Mouse (Mus musculus): Measurements from ENCODE around the gene Rnf135. TPM values are rescaled to one million over a fixed set of nuclear protein-coding genes. Genes with fewer than 3 reads are reported as not detected.

Gene Rnf135
- polyA plus RNA-seq, 1 experiment from 2014 or later: 7.5 TPM

- Histone ChIP-seq H3K27me3 (peaks cover 27% of the 10 kb centered on the region), H3K36me3 (no peaks in the 10 kb centered on the region), H3K9me3 (no peaks in the 10 kb centered on the region), H3K4me3 (no peak overlapping the region), H3K27ac (no peak overlapping the region), H3K4me2 (replicated peaks) (no peak overlapping the region), H3K9ac (no peak overlapping the region), H3K4me1 (0 out of 2 replicates have a peak, but pooled peaks cover 7% of the 10 kb centered on the region)
- ATAC-seq (ENCODE audit: insufficient number of reproducible peaks, insufficient read depth, low FRiP score, low TSS enrichment): no peak
- WGBS: 82% methylated on average over 8 of the region's 8 CpGs
Measured at GRCm38 (mm10) chr11:80149412-80150023, 34.1 kb upstream of the Rnf135 start.

GRCm38 (mm10) chr11:80150566-80150965 is 33.1 kb upstream of the Rnf135 start:
- Histone ChIP-seq H3K27me3 (peaks cover 37% of the 10 kb centered on the region), H3K4me1 (0 out of 2 replicates have a peak, but pooled peaks cover 7% of the 10 kb centered on the region), H3K9ac (no peak overlapping the region), H3K4me3 (no peak overlapping the region), H3K36me3 (no peaks in the 10 kb centered on the region), H3K27ac (no peak overlapping the region), H3K4me2 (replicated peaks) (no peak overlapping the region), H3K9me3 (no peaks in the 10 kb centered on the region)
- ATAC-seq (ENCODE audit: insufficient number of reproducible peaks, insufficient read depth, low FRiP score, low TSS enrichment): no peak
- 76% methylated on average over 5 of the region's 5 CpGs for WGBS

- ATAC-seq (ENCODE audit: insufficient number of reproducible peaks, insufficient read depth, low FRiP score, low TSS enrichment): no peak
- H3K4me2 ChIP-seq (replicated peaks): no peak overlapping the region
- 53% methylated on average over 2 of the region's 2 CpGs for WGBS
- H3K27ac ChIP-seq: no peak overlapping the region
- peaks cover 45% of the 10 kb centered on the region for H3K27me3 ChIP-seq
- no peaks in the 10 kb centered on the region for H3K9me3 ChIP-seq
- 0 out of 2 replicates have a peak, but pooled peaks cover 7% of the 10 kb centered on the region for H3K4me1 ChIP-seq
- H3K4me3 ChIP-seq: no peak overlapping the region
- no peaks in the 10 kb centered on the region for H3K36me3 ChIP-seq
- H3K9ac ChIP-seq: no peak overlapping the region
Measured at GRCm38 (mm10) chr11:80151541-80151940, 32.1 kb upstream of the Rnf135 start.

DNA sequence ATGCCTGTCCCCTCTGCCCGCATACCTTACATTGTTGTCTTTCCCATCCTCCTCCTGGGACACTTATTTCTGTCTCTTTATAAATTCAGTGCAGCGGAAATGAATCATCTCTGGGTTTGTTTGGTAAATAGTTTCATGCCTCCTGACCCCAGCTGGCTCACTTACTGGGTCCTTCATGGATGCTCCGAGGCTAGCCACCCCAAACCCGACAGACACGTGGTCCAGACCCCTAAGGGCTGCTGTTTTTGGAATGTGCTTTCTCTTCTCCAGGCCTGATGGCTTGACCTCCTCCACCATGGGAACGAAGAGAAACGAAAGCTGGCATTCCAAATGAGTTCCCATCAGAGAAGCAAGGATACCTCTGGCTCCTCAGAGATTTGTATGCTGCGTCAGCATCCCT is 31.3 kb upstream of the Rnf135 start:
- WGBS: 77% methylated on average over 8 of the region's 8 CpGs

DNA sequence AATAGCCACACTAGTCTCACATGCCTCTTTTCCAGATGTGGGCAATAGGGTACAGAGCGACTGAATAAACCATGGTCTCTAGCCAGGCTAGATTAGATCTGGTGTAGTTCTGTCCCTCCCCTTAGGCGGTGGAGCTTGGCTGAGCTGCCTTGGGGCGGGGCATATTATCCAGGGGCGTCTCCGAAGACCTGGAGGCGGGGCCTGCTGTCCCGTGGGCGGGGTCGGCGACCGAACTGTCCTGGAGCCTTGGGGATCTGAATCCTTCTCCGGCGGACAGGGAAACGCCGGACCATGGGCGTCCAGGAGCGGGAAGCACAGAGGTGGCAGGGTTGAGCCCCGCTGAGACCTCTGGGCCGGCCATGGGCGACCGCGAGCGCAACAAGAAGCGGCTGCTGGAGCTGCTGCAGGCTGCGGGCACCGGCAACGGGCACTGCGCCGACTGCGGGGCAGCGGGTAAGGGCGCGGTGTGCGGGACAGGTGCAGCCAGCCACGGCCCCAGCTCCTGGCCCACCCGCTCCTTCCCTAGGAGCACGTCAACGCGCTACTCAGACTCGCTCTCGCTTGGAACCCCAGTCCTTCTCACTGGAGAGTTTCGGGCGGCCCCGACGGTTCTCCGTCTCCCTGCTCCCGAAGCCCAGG is 29.7 kb upstream of the Rnf135 start, which contains the start of gene Adap2:
Gene Adap2 (plus strand): TSS at position 249 of the 639 bp plus-strand sequence.
- 0 out of 2 replicates have a peak, but pooled peaks cover 7% of the 10 kb centered on the region for H3K4me1 ChIP-seq
- WGBS: 2% methylated on average over 45 of the region's 47 CpGs
- peak within 1 kb of the TSS; percentile 39; the same call in 1 of the 2 replicates for H3K9ac ChIP-seq
- H3K4me2 ChIP-seq (replicated peaks): peak within 1 kb of the TSS; percentile 80
- no peak within 1 kb of the TSS for H3K27ac ChIP-seq
- H3K36me3 ChIP-seq: no peaks in the 10 kb centered on the region
- ATAC-seq (ENCODE audit: insufficient number of reproducible peaks, insufficient read depth, low FRiP score, low TSS enrichment): peak; percentile 56; the same call in 1 of the 2 replicates
- H3K9me3 ChIP-seq: no peaks in the 10 kb centered on the region
- H3K27me3 ChIP-seq: peaks cover 50% of the 10 kb centered on the region
- peak within 1 kb of the TSS; percentile 48 for H3K4me3 ChIP-seq

More for the DNA sequence above, 31.3 kb upstream of the Rnf135 start:
- no peak overlapping the region for H3K4me2 ChIP-seq (replicated peaks)
- H3K27me3 ChIP-seq: peaks cover 45% of the 10 kb centered on the region
- H3K9ac ChIP-seq: no peak overlapping the region
- no peaks in the 10 kb centered on the region for H3K9me3 ChIP-seq
- no peaks in the 10 kb centered on the region for H3K36me3 ChIP-seq
- no peak for ATAC-seq (ENCODE audit: insufficient number of reproducible peaks, insufficient read depth, low FRiP score, low TSS enrichment)
- H3K27ac ChIP-seq: no peak overlapping the region
- H3K4me3 ChIP-seq: no peak overlapping the region
- 0 out of 2 replicates have a peak, but pooled peaks cover 7% of the 10 kb centered on the region for H3K4me1 ChIP-seq

- 27% methylated on average over 25 of the region's 25 CpGs for WGBS
- H3K27me3 ChIP-seq: peaks cover 50% of the 10 kb centered on the region
- no peak for ATAC-seq (ENCODE audit: insufficient number of reproducible peaks, insufficient read depth, low FRiP score, low TSS enrichment)
Measured at GRCm38 (mm10) chr11:80154501-80154900, 29.1 kb upstream of the Rnf135 start.

DNA sequence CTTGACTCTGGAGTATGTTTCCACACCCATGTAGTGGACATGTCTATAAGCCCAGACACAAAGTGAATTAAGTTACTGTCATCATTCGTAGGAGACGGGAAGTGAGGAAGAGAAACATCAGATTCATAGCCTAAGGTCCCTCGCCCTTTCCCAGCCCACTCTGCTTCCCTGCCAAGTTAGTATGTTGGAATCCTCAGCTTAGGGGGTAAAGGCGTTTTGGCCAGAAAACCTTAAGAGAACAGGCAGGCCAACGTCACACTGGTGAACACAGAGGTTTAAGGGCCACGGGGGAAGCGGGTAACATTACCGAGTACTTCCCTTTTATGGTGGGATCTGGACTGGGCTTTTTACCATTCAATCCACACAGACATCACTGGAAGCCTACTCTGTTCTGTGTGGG is 28.1 kb upstream of the Rnf135 start:
- no peak for ATAC-seq (ENCODE audit: insufficient number of reproducible peaks, insufficient read depth, low FRiP score, low TSS enrichment)
- no peak overlapping the region for H3K27ac ChIP-seq

More at GRCm38 (mm10) chr11:80154501-80154900, 29.1 kb upstream of the Rnf135 start:
- Histone ChIP-seq H3K4me1 (0 out of 2 replicates have a peak, but pooled peaks cover 7% of the 10 kb centered on the region), H3K9ac (no peak overlapping the region), H3K36me3 (no peaks in the 10 kb centered on the region), H3K9me3 (no peaks in the 10 kb centered on the region), H3K4me3 (peak overlapping the region; percentile 48), H3K27ac (no peak overlapping the region), H3K4me2 (replicated peaks) (peak overlapping the region; percentile 80)

GRCm38 (mm10) chr11:80155961-80156360 is 27.7 kb upstream of the Rnf135 start:
- 85% methylated on average over 4 of the region's 4 CpGs for WGBS
- Histone ChIP-seq H3K4me3 (no peak overlapping the region), H3K4me1 (0 out of 2 replicates have a peak, but pooled peaks cover 7% of the 10 kb centered on the region), H3K36me3 (no peaks in the 10 kb centered on the region), H3K27ac (no peak overlapping the region), H3K4me2 (replicated peaks) (no peak overlapping the region), H3K9ac (no peak overlapping the region), H3K9me3 (no peaks in the 10 kb centered on the region), H3K27me3 (peaks cover 50% of the 10 kb centered on the region)
- ATAC-seq (ENCODE audit: insufficient number of reproducible peaks, insufficient read depth, low FRiP score, low TSS enrichment): no peak

More for the DNA sequence above, 28.1 kb upstream of the Rnf135 start:
- no peak overlapping the region for H3K4me2 ChIP-seq (replicated peaks)
- H3K4me1 ChIP-seq: 0 out of 2 replicates have a peak, but pooled peaks cover 7% of the 10 kb centered on the region
- no peak overlapping the region for H3K9ac ChIP-seq
- H3K36me3 ChIP-seq: no peaks in the 10 kb centered on the region
- no peak overlapping the region for H3K4me3 ChIP-seq
- H3K9me3 ChIP-seq: no peaks in the 10 kb centered on the region
- WGBS: 86% methylated on average over 8 of the region's 8 CpGs
- peaks cover 50% of the 10 kb centered on the region for H3K27me3 ChIP-seq

DNA sequence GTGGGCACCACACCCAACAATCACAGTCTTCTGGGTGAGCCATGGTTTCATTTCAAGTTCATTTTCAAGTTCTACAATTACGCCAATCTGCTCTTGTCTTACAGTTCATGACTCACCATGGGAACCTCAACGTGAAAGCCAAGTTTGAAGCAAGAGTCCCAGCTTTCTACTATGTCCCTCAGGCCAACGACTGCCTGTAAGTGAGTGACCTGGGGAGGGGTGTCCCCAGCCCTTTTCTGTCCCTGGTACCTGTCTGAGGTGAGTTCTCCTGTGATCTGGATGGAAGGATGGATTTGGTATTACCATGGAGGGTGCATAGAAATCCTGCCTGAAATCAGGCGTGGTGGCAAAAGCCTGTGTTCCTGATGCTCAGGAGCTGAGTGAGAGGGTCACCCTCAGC is 26.8 kb upstream of the Rnf135 start:
- H3K9me3 ChIP-seq: no peaks in the 10 kb centered on the region
- no peak for ATAC-seq (ENCODE audit: insufficient number of reproducible peaks, insufficient read depth, low FRiP score, low TSS enrichment)
- peaks cover 47% of the 10 kb centered on the region for H3K27me3 ChIP-seq
- no peak overlapping the region for H3K27ac ChIP-seq
- no peak overlapping the region for H3K4me3 ChIP-seq
- WGBS: 84% methylated on average over 4 of the region's 4 CpGs
- no peak overlapping the region for H3K9ac ChIP-seq
- no peak overlapping the region for H3K4me2 ChIP-seq (replicated peaks)
- 0 out of 2 replicates have a peak, but pooled peaks cover 7% of the 10 kb centered on the region for H3K4me1 ChIP-seq
- no peaks in the 10 kb centered on the region for H3K36me3 ChIP-seq

DNA sequence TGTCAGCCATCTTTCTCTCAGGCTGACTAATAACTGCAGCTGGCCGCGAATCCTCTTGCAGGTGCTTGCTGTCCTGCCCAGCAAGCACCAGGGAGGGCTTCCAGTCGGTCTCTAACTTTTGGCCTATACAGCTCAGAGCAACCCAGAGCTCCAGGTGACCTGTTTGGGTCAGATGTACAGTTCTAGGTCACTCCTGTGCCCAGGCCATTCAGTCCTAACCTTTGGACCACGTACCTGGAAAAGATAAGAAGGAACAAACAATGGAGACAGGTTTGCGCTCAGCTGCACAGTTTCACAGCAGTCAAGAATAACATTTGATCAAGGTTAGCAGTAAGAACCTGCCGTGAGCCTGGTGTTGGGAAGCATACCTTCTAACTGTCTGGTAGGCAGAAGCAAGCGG is 24.6 kb upstream of the Rnf135 start:
- H3K9ac ChIP-seq: no peak overlapping the region
- no peaks in the 10 kb centered on the region for H3K36me3 ChIP-seq
- H3K27me3 ChIP-seq: peaks cover 28% of the 10 kb centered on the region
- H3K4me1 ChIP-seq: 0 out of 2 replicates have a peak, but pooled peaks cover 5% of the 10 kb centered on the region
- H3K4me2 ChIP-seq (replicated peaks): no peak overlapping the region
- H3K4me3 ChIP-seq: no peak overlapping the region
- WGBS: 86% methylated on average over 7 of the region's 7 CpGs
- H3K27ac ChIP-seq: no peak overlapping the region
- no peak for ATAC-seq (ENCODE audit: insufficient number of reproducible peaks, insufficient read depth, low FRiP score, low TSS enrichment)
- no peaks in the 10 kb centered on the region for H3K9me3 ChIP-seq

DNA sequence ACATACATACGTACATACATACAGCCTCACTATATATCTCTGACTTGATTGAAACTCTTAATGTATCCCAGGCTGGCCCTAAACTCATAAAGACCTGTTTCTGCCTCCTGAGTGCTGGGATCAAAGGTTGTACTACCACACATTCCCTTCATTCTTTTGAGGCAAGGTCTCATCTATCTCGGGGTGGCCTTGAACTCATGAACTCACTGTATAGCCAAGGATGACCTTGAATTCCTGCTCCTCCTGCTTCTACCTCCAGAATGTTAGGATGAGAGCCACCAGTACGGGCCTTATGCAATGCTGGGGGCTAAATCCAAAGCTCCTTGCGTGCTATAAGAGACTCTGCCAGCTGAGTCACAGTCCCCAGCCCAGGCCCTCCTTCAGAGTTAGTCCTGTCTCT is 22.6 kb upstream of the Rnf135 start:
- no peaks in the 10 kb centered on the region for H3K4me1 ChIP-seq
- no peak overlapping the region for H3K27ac ChIP-seq
- whole genome bisulfite sequencing: 80% methylated on average over 4 of the region's 4 CpGs
- H3K4me3 ChIP-seq: no peak overlapping the region
- no peak overlapping the region for H3K4me2 ChIP-seq (replicated peaks)
- H3K9me3 ChIP-seq: no peaks in the 10 kb centered on the region
- H3K27me3 ChIP-seq: 0 out of 2 replicates have a peak, but pooled peaks cover 8% of the 10 kb centered on the region
- no peak overlapping the region for H3K9ac ChIP-seq
- no peaks in the 10 kb centered on the region for H3K36me3 ChIP-seq
- ATAC-seq (ENCODE audit: insufficient number of reproducible peaks, insufficient read depth, low FRiP score, low TSS enrichment): no peak
